Mouse (Mus musculus): Measurements from ENCODE around the gene Olfr467.
"Not testable (repeated sequence)": the region's sequence is repeated elsewhere in the genome, so short reads cannot be mapped to it uniquely, and the experiment has no call there.

Olfr467 gene

DNA sequence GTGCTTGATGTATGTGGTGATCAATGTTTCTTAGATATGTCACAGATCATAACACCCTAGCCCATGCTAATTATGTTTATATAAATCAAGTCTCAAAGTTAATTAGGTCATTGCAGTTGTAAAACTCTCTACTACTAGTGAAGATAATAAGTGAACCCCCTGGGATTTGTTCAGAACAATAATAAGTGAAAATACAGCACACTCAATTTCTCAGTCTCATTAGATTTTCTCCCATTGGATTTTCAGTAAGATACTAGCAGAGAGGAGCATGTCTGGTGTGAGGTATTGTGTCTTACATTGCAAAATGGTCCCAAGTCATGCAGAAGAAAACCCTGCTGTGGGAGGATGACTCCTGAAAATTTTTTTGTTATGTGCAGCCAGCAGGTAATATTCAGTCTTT lies at the start of gene Olfr467:
TSS of gene Olfr467 (plus strand) at position 301 of the 400 bp plus-strand sequence.
- no peak for DNase-seq (ENCODE audit: low read depth, low spot score)

DNA sequence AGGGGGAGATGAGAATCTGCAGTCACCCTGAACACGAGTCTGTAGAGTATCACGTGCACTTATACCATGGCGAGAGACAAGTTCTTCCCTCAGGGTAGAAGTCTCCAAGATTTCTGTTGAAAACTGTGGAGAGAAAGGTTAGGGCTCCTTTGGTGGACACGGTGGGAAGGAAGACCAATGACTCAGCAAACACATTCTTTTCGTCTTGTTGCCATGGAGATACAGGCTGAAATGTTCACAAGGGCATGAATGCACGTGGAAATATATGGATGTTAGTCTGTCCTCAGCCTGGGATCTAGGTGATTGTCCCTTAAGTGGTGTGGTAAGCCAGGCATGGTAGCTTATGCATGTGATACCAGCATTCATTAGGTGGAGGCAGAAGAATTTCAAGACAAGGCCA lies 41.3 kb upstream of the Olfr467 start:
- DNase-seq (ENCODE audit: low read depth, low spot score), result peak; percentile 45

DNA sequence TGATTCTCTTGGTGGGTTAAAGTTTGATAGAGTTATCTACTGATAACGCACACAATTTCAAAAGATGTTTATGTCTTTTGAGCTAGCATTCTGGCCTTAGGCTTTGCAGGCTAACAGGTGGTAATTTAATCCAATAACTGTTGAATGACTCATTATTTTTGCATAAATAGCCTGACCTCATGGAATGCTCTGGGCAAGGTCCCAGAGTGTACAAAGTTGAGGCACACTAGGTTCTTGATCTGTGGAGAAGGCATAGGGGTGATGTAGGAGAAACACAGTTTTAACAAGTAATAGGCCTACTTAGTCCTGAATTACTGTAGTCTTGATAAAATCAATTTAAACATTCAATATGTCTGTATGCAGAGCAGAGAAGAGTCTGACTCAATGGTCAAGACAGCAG lies 33.8 kb upstream of the Olfr467 start:
- no peak for DNase-seq (ENCODE audit: low read depth, low spot score)

DNA sequence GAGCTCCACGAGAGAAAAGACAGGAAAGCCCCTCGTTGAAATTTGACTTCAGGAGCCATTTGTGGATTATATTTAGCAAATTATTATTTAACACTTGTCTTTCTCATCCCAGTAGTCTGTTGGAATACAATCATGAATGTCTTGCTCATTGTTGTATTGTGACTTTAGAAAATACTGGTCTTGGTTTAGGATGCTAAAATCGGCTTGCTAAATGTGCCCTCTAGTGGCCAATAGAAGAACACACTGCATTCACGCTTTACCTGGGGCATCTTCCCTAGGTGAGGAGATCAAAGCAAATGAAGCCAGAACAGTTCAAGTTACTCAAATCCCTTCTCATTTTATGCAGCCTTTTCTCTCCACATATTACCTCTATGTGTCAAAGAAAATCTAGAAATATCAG lies 32.5 kb upstream of the Olfr467 start:
- peak; percentile 48 for DNase-seq (ENCODE audit: low read depth, low spot score)

DNA sequence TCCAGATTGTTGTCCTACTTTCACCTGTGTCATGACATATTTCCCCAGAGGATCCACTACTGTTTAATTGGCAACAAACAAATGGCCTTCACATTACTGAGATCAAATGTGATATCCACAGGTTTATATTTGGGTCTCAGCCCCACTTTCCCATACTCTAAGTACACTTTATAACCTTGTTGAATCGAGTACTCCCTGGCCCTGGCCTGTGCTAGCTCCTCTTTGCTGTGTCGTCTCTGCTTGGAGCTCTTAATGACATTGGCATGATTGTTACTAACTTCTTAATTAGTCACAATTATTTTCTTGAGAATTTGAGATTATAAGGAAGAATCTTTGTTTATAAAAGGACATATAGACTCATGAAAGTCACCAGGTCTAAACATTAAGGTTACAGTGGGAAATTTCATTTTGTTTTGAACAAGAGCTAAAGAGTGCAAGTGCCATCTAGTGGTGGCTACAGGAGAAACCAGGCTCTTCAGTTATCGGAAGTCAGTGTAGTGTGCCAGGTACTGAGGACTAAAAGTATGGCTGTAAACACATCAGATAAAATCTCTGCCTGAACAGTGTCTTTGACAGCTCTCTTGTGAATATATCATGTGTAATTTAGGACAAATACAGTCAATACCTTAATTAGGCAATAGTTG lies 24.0 kb upstream of the Olfr467 start:
- peak; percentile 43 for DNase-seq (ENCODE audit: low read depth, low spot score)

DNA sequence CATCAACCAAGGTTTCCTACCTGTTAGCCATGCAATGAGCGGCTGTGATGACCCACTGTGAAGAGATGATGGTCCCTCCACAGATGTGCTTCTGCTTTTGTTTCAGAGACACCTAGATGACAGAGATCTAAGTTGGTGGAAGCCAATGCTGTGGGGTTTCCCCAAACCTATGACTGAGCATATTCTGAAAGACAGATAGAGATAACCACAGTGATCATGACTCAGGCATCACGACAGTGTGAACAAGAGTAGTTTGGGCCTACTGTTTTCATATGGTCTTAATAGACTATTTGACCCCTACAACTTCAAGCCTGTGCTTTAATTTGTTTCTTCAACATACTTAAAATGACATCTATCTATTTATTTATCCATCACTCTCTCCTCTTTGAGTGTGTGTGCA lies 15.6 kb upstream of the Olfr467 start:
- no peak for DNase-seq (ENCODE audit: low read depth, low spot score)

DNA sequence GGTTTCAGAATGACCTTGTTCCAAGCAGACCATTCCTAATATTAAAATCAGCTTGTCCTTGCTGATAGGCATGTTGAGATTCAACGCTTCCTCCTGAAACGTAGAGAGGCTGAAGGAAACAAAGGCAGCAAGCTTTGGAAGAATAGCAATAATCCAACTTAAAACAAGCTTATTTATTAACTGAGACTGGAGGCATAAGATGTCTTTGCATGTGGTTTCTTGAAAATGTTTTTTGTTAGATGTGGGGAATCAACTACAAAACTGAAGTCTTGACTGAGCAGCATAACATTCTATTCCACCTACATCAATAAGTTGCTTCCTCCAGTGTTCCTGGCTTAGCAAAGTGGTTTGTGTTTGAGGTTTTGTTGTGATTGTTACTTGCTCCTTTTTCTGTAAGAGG lies 11.0 kb upstream of the Olfr467 start, which contains the start of gene Ovch2:
TSS of gene Ovch2 (minus strand) at position 101 of the 400 bp plus-strand sequence.
- DNase-seq (ENCODE audit: low read depth, low spot score), result no peak

DNA sequence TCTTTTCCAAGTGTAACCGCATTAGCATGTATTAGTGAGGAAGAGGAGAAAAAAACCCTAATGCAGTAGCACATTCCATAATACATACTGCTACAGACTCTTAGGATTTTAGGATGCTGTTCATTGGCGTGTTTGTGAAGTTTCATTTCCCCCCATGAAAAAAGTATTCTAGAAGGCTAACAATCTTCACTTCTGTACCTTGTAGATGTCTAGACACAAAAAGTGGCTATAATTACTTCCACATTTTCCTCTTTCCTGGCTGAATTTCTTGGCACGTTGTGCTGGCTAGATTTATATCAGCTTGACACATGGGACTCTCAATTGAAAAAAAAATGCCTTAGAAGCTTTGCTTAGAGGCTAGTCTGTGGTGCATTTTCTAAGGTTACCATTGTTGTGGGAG lies 9.9 kb upstream of the Olfr467 start:
- DNase-seq (ENCODE audit: low read depth, low spot score), result no peak

DNA sequence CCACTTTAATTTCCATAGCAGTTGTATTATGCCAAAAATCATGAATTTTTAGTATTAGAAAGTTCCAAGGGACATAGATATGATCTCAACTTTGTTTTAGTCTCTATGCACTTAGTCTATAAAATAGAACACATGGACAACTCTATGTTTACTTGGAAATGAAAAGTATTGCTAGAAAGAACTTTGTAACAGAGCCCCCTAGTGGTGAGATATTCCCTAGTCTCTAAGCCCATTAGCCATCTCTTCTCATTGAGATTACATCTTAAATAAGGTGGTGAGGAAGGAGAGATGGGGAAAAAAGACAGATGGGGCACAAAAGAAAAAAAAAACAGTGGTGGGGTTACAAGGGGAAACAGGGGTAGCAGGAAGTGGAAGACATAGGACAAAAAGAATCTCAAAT lies 7.4 kb downstream of the Olfr467 start:
- peak; percentile 30 for DNase-seq (ENCODE audit: low read depth, low spot score)

DNA sequence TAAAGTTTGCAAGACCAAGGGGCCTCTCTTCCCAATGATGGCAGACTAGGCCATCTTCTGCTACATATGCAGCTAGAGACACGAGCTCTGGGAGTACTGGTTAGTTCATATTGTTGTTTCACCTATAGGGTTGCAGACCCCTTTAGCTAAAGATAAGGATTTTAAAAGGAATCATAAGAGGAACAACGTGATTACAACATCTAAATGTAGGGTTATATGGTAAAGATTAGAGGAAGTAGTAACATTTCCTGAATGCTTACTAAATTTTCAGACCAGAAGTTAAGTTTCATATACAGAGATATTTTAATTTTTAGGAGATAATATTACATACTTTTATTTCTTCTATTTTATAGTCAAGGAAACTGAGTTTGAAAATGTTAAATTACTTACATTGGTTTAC lies 11.8 kb downstream of the Olfr467 start:
- not testable (repeated sequence) for DNase-seq (ENCODE audit: low read depth, low spot score)

DNA sequence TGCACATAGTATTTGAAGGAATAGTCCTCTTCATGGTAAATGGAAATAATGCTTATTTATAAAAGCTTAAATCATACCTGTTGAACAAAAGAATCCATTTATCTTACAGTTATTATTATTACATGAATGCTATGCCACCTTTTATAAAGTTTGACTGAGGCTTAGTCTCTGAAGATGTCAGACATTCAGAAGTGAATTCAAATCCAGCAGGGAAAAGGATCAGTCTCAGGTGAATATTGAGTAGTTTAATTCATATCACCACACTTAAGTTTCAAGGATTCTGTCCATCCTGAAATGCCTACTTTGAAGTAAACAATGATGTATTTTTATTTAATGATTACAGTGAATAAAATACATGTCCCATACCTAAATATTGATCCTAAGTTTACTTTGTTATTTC lies 13.4 kb downstream of the Olfr467 start, which contains the start of gene Olfr469:
TSS of gene Olfr469 (minus strand) at position 101 of the 400 bp plus-strand sequence.
- DNase-seq (ENCODE audit: low read depth, low spot score), result not testable (repeated sequence)

DNA sequence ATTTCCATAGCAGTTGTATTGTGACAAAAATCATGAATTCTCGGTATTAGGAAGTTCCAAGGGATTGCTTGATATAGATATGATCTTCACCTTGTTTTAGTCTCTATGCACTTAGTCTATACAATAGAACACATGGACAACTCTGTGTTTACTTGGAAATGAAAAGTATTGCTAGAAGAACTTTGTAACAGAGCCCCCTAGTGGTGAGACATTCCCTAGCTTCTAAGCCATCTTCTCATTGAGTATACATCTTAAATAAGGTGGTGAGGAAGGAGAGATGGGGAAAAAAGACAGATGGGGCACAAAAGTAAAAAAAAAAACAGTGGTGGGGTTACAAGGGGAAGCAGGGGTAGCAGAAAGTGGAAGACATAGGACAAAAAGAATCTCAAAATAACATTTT lies 29.7 kb downstream of the Olfr467 start:
- DNase-seq (ENCODE audit: low read depth, low spot score), result peak; percentile 51

DNA sequence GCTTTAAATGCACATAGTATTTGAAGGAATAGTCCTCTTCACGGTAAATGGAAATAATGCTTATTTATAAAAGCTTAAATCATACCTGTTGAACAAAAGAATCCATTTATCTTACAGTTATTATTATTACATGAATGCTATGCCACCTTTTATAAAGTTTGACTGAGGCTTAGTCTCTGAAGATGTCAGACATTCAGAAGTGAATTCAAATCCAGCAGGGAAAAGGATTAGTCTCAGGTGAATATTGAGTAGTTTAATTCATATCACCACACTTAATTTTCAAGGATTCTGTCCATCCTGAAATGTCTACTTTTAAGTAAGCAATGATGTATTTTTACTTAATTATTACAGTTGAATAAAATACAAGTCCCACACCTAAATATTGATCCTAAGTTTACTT lies 35.3 kb downstream of the Olfr467 start, which contains the start of gene Olfr470:
TSS of gene Olfr470 (minus strand) at position 101 of the 400 bp plus-strand sequence.
- DNase-seq (ENCODE audit: low read depth, low spot score), result not testable (repeated sequence)

All from ES-CJ7 (cell line).